Mouse (Mus musculus): ENCODE results near the gene Esrra.

- TF ChIP-seq CTCF (IDR thresholded peaks at IDR 0.05; ENCODE audit: low read depth) (no peak), EP300 (optimal IDR thresholded peaks at IDR 0.05) (no peak)
Observed at GRCm38 (mm10) chr19:6861451-6861850, 60.2 kb downstream of the Esrra start.

Measured in stomach, postnatal 0 days (tissue).